Mouse (Mus musculus): ENCODE results near the gene Cd7.

DNA sequence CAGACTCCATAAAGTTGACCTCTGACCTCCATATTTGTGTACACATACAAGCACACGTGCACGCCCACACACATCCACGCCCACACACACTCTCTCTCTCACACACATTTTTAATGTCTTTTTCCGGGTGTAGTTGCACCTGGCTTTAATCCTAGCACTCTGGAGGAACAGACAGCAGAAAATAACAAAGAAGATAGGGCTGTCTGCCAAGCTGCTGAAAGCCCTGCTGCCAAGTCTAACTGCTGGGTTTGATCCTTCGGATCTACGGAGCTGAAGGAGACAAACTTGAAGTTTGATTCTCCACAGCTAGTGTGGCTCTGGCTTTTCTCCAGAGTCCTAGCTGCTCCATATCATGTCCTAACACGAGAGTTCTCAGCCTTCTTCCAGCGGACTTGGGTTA is 22.4 kb upstream of the Cd7 start:
- TF ChIP-seq CTCF (conservative IDR thresholded peaks at IDR 0.05; ENCODE audit: low read length) (no peak), NANOG (IDR thresholded peaks at IDR 0.05; ENCODE audit: borderline replicate concordance, low read length) (no peak)
